Mouse (Mus musculus): ENCODE results near the gene Dgcr8.
"Not testable (repeated sequence)": the region's sequence is repeated elsewhere in the genome, so short reads cannot be mapped to it uniquely, and the experiment has no call there.

Dgcr8 gene

GRCm38 (mm10) chr16:18289067-18289588 is at the start of gene Dgcr8:
Dgcr8 (minus strand) TSS chr16:18289246.
- peak; percentile 95 for DNase-seq (ENCODE audit: low read depth, low spot score)

GRCm38 (mm10) chr16:18337261-18337660 is 48.2 kb upstream of the Dgcr8 start:
- DNase-seq (ENCODE audit: low read depth, low spot score) = no peak

- DNase-seq (ENCODE audit: low read depth, low spot score) = no peak
These were observed 46.9 kb upstream of the Dgcr8 start for GRCm38 (mm10) chr16:18335981-18336380.

- DNase-seq (ENCODE audit: low read depth, low spot score) = no peak
These were observed 44.9 kb upstream of the Dgcr8 start for GRCm38 (mm10) chr16:18333976-18334375.

- DNase-seq (ENCODE audit: low read depth, low spot score) = no peak
These were observed 39.5 kb upstream of the Dgcr8 start for GRCm38 (mm10) chr16:18328524-18328923.

GRCm38 (mm10) chr16:18327936-18328335 is 38.9 kb upstream of the Dgcr8 start:
- no peak for DNase-seq (ENCODE audit: low read depth, low spot score)

GRCm38 (mm10) chr16:18325741-18326140 is 36.7 kb upstream of the Dgcr8 start:
- no peak for DNase-seq (ENCODE audit: low read depth, low spot score)

GRCm38 (mm10) chr16:18324031-18324430 is 35.0 kb upstream of the Dgcr8 start:
- peak; percentile 22 for DNase-seq (ENCODE audit: low read depth, low spot score)

GRCm38 (mm10) chr16:18323460-18323859 is 34.4 kb upstream of the Dgcr8 start:
- DNase-seq (ENCODE audit: low read depth, low spot score) = no peak

GRCm38 (mm10) chr16:18321443-18321842 is 32.4 kb upstream of the Dgcr8 start:
- peak; percentile 44 for DNase-seq (ENCODE audit: low read depth, low spot score)

GRCm38 (mm10) chr16:18318992-18319391 is 29.9 kb upstream of the Dgcr8 start:
- DNase-seq (ENCODE audit: low read depth, low spot score) = no peak

- DNase-seq (ENCODE audit: low read depth, low spot score) = no peak
These were observed 19.1 kb upstream of the Dgcr8 start for GRCm38 (mm10) chr16:18308159-18308558.

GRCm38 (mm10) chr16:18289614-18290013 is 568 bp upstream of the Dgcr8 start:
- not testable (repeated sequence) for DNase-seq (ENCODE audit: low read depth, low spot score)

- DNase-seq (ENCODE audit: low read depth, low spot score) = peak; percentile 29
These were observed 425 bp downstream of the Dgcr8 start for GRCm38 (mm10) chr16:18288581-18289061.

- DNase-seq (ENCODE audit: low read depth, low spot score) = peak; percentile 21
These were observed 880 bp downstream of the Dgcr8 start for GRCm38 (mm10) chr16:18288166-18288565.

GRCm38 (mm10) chr16:18275166-18275565 is 13.9 kb downstream of the Dgcr8 start:
- peak; percentile 50 for DNase-seq (ENCODE audit: low read depth, low spot score)

GRCm38 (mm10) chr16:18268182-18268581 is 20.9 kb downstream of the Dgcr8 start:
- peak; percentile 62 for DNase-seq (ENCODE audit: low read depth, low spot score)

GRCm38 (mm10) chr16:18265024-18265423 is 24.0 kb downstream of the Dgcr8 start:
- no peak for DNase-seq (ENCODE audit: low read depth, low spot score)

GRCm38 (mm10) chr16:18258221-18258620 is 30.8 kb downstream of the Dgcr8 start, which contains the start of gene Gm49776:
Gm49776 (minus strand) TSS chr16:18258321.
- no peak for DNase-seq (ENCODE audit: low read depth, low spot score)

- DNase-seq (ENCODE audit: low read depth, low spot score) = no peak
These were observed 35.2 kb downstream of the Dgcr8 start for GRCm38 (mm10) chr16:18253866-18254265.

GRCm38 (mm10) chr16:18252736-18253135 is 36.3 kb downstream of the Dgcr8 start:
- no peak for DNase-seq (ENCODE audit: low read depth, low spot score)

- no peak for DNase-seq (ENCODE audit: low read depth, low spot score)
These were observed 37.9 kb downstream of the Dgcr8 start for GRCm38 (mm10) chr16:18250828-18251790.

- DNase-seq (ENCODE audit: low read depth, low spot score) = no peak
These were observed 38.8 kb downstream of the Dgcr8 start for GRCm38 (mm10) chr16:18250231-18250630.

All from ES-CJ7 (cell line).